ENCODE assay signal across 9 mouse cellular contexts in the genomic region with DNA sequence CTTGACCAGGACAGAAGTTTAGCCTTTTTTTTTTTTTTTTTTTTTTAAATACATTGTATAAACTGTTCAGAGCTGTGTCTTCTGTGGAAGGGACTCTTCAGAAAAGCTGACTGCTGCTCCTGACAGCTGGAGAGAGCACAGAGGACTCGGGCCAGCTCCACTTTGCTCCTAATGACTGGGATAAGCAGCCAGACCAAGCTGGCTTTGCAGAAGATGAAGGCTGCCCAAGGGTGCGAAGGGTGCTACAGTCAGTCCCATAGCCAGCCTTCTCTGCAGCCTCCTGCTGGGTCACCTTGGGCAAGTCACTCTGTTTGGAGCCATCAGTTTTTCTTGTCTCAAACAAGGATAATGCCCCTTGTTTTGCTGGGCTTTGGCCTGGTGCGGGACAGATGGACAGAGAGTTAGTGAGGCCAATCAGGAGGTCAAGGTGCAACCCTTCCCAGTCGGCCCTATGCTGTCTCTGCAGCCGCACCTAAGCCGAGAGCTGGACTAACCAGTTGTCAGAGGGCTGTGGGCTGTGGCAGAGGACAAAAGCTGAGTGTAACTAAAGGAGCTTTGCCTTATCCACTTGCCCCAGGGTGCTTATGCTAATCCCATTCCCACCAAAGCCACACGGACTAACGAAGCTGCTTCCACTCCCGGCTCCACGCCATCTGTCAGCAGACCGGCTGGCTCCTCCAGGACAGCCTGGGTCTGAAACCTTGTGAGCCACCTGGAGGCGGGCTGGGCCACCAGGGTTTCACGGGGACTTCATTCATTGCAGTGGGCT. TPM values are rescaled to one million over a fixed set of nuclear protein-coding genes. Genes with fewer than 3 reads are reported as not detected.
DNase-seq lines count a peak whose midpoint lies in the region; ATAC-seq lines count a peak whose summit lies in the region.
"Had no signal": no experiment of that assay in that cellular context is flagged by ENCODE, and none has a peak within 500 bp of the region (broad histone marks: within the 10 kb centered on the region; RNA-seq: fewer than 3 reads in every experiment).

No protein-coding gene starts in this region.

- no peaks in the 10 kb centered on the region for H3K9me3 ChIP-seq in hindbrain, embryonic 11.5 days (ENCODE audit: control insufficient read depth, low read length)
- H3K9me3 ChIP-seq in midbrain, embryonic 16.5 days (replicated peaks; ENCODE audit: control insufficient read depth, low read length, poor library complexity, severe bottlenecking), result no peaks in the 10 kb centered on the region

- H3K4me1 ChIP-seq in hindbrain, embryonic 11.5 days (replicated peaks; ENCODE audit: control insufficient read depth, insufficient read depth, low read length), result peaks cover 9% of the 10 kb centered on the region; the same call in 1 of the 2 replicates
- H3K4me1 ChIP-seq in midbrain, embryonic 16.5 days (ENCODE audit: control insufficient read depth, insufficient read depth, low read length), result peaks cover 16% of the 10 kb centered on the region

- DNase-seq in adipocyte (ENCODE audit: low spot score), result peak; percentile 63
- peak; percentile 41 for DNase-seq in cerebellum, adult 9-10 months
- peak; percentile 67 for DNase-seq in hindbrain, embryonic 11.5 days (ENCODE audit: low spot score)
- no peak for DNase-seq in right cerebral cortex, postnatal 14 days
- no peak for DNase-seq in right cerebral cortex, postnatal 25 days

- no peak overlapping the region for H3K4me2 ChIP-seq in hindbrain, embryonic 11.5 days (replicated peaks; ENCODE audit: low read depth, low read length)
- no peak overlapping the region for H3K4me2 ChIP-seq in midbrain, embryonic 16.5 days (ENCODE audit: low read length)

- no peak overlapping the region for H3K9ac ChIP-seq in hindbrain, embryonic 11.5 days (ENCODE audit: low read depth, low read length)
- H3K9ac ChIP-seq in midbrain, embryonic 16.5 days (ENCODE audit: low read depth, low read length), result no peak overlapping the region

- no peak overlapping the region; the same call in 1 of the 2 replicates for H3K27ac ChIP-seq in hindbrain, embryonic 11.5 days (ENCODE audit: low read depth, low read length)
- peak overlapping the region; percentile 40; the same call in 1 of the 2 replicates for H3K27ac ChIP-seq in midbrain, embryonic 16.5 days (ENCODE audit: low read length)
- H3K27ac ChIP-seq: layer of hippocampus, adult 2 months had no signal

- no peaks in the 10 kb centered on the region for H3K36me3 ChIP-seq in hindbrain, embryonic 11.5 days (ENCODE audit: control insufficient read depth, insufficient read depth, low read length)
- H3K36me3 ChIP-seq in midbrain, embryonic 16.5 days (ENCODE audit: control insufficient read depth, insufficient read depth, low read length), result no peaks in the 10 kb centered on the region

- no peak overlapping the region for H3K4me3 ChIP-seq in hindbrain, embryonic 11.5 days (ENCODE audit: low read depth, low read length)
- H3K4me3 ChIP-seq in midbrain, embryonic 16.5 days (ENCODE audit: low read depth, low read length), result no peak overlapping the region
- H3K4me3 ChIP-seq: layer of hippocampus, adult 2 months had no signal

- 22% methylated on average over 13 of the region's 13 CpGs for WGBS in hindbrain, embryonic 11.5 days
- 14% methylated on average over 13 of the region's 13 CpGs for WGBS in midbrain, embryonic 16.5 days

- peak; percentile 74 for ATAC-seq in hindbrain, embryonic 11.5 days (ENCODE audit: low FRiP score)
- peak; percentile 58; the same call in 1 of the 2 replicates for ATAC-seq in midbrain, embryonic 16.5 days
- ATAC-seq in CD4-positive, CD25-positive, alpha-beta regulatory T cell, adult 4 months, result no peak

- H3K27me3 ChIP-seq in hindbrain, embryonic 11.5 days (ENCODE audit: control insufficient read depth, insufficient read depth, low read length), result no peaks in the 10 kb centered on the region
- H3K27me3 ChIP-seq in midbrain, embryonic 16.5 days (ENCODE audit: control insufficient read depth, insufficient read depth, low read depth, low read length), result no peaks in the 10 kb centered on the region

RNA-seq across cellular contexts. Expression of a gene that starts 31.4 kb away (rescaled TPM):
- polyA plus RNA-seq in hindbrain, embryonic 11.5 days (2014; fragmentation: Nextera tagmentation; extraction: Ambion mirVana), result 0.13 and 0.20 TPM in 2 replicates
- not detected in 2 replicates for polyA plus RNA-seq in midbrain, embryonic 16.5 days (2015; fragmentation: Nextera tagmentation; extraction: Ambion mirVana)
- not detected for polyA plus RNA-seq in CD4-positive, CD25-positive, alpha-beta regulatory T cell, adult 4 months (2017; shearing (Covaris generic))
- polyA plus RNA-seq: frontal cortex, adult 2 months had no signal

RNA-seq across cellular contexts. Expression of a gene that starts 50.1 kb away (rescaled TPM):
- 387 and 390 TPM in 2 replicates for polyA plus RNA-seq in hindbrain, embryonic 11.5 days (2014; fragmentation: Nextera tagmentation; extraction: Ambion mirVana)
- polyA plus RNA-seq in midbrain, embryonic 16.5 days (2015; fragmentation: Nextera tagmentation; extraction: Ambion mirVana), result 356 and 359 TPM in 2 replicates
- 100 to 1,000 TPM; 439 to 478 TPM for polyA plus RNA-seq in CD4-positive, CD25-positive, alpha-beta regulatory T cell, adult 4 months (2017; shearing (Covaris generic))

RNA-seq across cellular contexts. Expression of a gene that starts 50.8 kb away (rescaled TPM):
- polyA plus RNA-seq in hindbrain, embryonic 11.5 days (2014; fragmentation: Nextera tagmentation; extraction: Ambion mirVana), result 21.1 and 26.4 TPM in 2 replicates
- 18.1 and 27.2 TPM in 2 replicates for polyA plus RNA-seq in midbrain, embryonic 16.5 days (2015; fragmentation: Nextera tagmentation; extraction: Ambion mirVana)
- 10 to 100 TPM; 19.4 to 19.8 TPM for polyA plus RNA-seq in CD4-positive, CD25-positive, alpha-beta regulatory T cell, adult 4 months (2017; shearing (Covaris generic))

Comparison
In these comparisons a context has a peak if more than half of its experiments do, and no peak if none do; other contexts are left out.
1. DNase-seq: peak in adipocyte (single experiment), cerebellum, adult 9-10 months (single experiment) and hindbrain, embryonic 11.5 days (single experiment); none in right cerebral cortex, postnatal 14 days (single experiment) and right cerebral cortex, postnatal 25 days (single experiment).